Mouse (Mus musculus) lung, adult 2 months (tissue): Measurements from ENCODE around the gene Wiz.

Experiments
- CTCF ChIP-seq: fragments of 200-500 bp; IDR thresholded peaks from 2 replicates; pipeline ENCODE4 v1.5.1; 2011; ENCODE audit warnings: mild to moderate bottlenecking, low read length, control low read depth; ENCODE audit not compliant: insufficient read depth
- POLR2A ChIP-seq: fragments of 200-500 bp; IDR thresholded peaks from 2 replicates; pipeline ENCODE4 v1.6.1; 2011; ENCODE audit warnings: low read depth, mild to moderate bottlenecking, control low read depth, low read length, borderline replicate concordance; ENCODE audit errors: extremely low read depth

DNA sequence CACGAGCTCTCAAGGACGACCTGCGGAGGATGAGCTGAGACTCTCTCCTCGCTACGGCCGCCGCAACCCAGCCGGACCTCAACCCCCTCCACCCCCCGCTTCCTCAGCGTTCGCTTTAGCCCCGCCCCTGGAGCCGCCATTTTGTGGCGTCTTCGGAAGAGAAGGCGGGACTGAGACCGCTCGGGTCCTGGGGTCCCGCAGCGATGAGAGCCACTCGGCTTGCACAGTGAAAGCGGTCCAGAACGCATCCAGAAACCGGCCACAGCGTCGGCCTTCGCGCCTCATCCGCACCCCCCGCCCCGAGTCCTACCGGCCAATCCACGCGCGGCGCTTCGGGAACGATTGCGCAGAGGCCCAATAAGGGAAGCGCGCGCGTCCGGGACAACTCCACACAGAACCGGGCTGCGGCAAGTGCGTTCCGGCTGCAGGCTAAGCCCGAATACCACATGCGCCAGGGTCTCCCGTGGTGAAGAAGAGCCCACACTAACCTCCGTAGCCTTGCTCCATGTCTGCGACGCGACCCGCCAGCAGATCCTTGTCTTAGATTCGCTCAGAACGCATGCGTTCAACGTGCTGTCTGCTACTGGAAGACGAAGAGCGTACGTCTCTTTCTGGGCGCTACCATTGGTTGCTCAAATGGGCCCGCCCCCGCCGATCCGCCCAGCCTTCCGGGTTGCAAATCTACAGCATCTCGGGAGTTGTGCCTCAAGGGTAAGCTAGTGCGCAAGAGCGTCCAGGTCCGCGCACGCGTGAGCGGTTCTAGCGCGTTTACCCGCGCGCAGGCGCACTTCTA lies 68.4 kb downstream of the Wiz start, which contains the start of gene Akap8:
- TF ChIP-seq CTCF (no peak), POLR2A (peak; percentile 98)
